Mouse (Mus musculus) bone marrow, adult 2 months (tissue): ENCODE measurements at regions not wholly inside any gene's neighbourhood (a gene's known extent, or its start where the extent isn't known, plus 50 kb on each side); places are given as distances from the start of the nearest gene placed in this dataset.

Experiments
- CTCF ChIP-seq: fragments of 200-500 bp; IDR thresholded peaks from 2 replicates; pipeline ENCODE4 v1.5.1; 2011; ENCODE audit warnings: low read length, control low read depth; ENCODE audit not compliant: control insufficient read depth, insufficient read depth
- POLR2A ChIP-seq: fragments of 200-500 bp; IDR thresholded peaks from 2 replicates; pipeline ENCODE4 v1.6.1; 2011; ENCODE audit warnings: low read depth, mild to moderate bottlenecking, control low read depth, low read length, borderline replicate concordance; ENCODE audit not compliant: control insufficient read depth

DNA sequence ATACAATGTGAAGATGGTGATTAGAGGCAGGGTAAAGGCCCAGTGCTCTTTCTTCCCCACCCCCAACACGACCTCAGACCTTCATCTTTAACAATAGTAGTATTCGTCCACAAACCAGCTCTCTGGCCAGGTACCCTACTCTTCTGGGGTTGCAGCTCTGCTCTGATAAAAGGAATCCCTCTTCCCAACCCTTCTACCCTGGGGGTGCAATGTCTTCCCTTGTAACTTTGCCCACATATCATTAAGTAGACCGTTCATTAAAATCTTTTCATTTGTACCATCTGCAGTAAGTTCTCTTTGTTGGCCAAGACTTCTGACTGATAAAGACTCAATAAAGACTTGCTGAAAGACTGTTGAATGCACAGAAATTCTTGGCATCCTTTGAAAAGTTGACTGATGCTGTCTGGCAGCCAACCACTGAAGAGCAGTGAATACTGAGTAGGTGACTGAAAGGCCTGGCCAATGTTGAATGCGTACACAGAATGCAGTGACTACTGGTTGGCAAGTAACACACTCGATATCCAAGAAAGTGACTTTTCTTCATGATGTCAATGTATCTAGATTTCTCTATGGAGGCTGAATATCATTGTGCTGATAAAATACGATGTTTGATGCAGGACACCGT is 547.4 kb upstream of the Sox9 start:
- no peak for TF ChIP-seq CTCF
- TF ChIP-seq POLR2A = no peak
